Mouse (Mus musculus) telencephalon, adult 2 months (tissue): Measurements from ENCODE around the gene Cfap100.

Experiments
- DNase-seq: peaks from one replicate; pipeline ENCODE4 v3.0.0-alpha.2; 2011; ENCODE audit warnings: low read depth, low spot score

The Cfap100 gene

GRCm38 (mm10) chr6:90381465-90381864 lies 47.1 kb downstream of the Cfap100 start:
- DNase-seq: no peak

- DNase-seq: no peak
Measured at GRCm38 (mm10) chr6:90377708-90378107, 50.9 kb downstream of the Cfap100 start.

- DNase-seq: no peak
Measured at GRCm38 (mm10) chr6:90374647-90375046, 54.0 kb downstream of the Cfap100 start.

GRCm38 (mm10) chr6:90369725-90370553 lies 58.7 kb downstream of the Cfap100 start:
- DNase-seq: no peak

GRCm38 (mm10) chr6:90368976-90369724 lies 59.4 kb downstream of the Cfap100 start, which contains the start of gene Zxdc:
Gene Zxdc, plus strand, starts transcription at chr6:90369492.
- peak; percentile 95 for DNase-seq

GRCm38 (mm10) chr6:90363301-90363700 lies 65.3 kb downstream of the Cfap100 start:
- no peak for DNase-seq

GRCm38 (mm10) chr6:90360922-90361614 lies 67.5 kb downstream of the Cfap100 start:
- DNase-seq: no peak

- DNase-seq: no peak
Measured at GRCm38 (mm10) chr6:90360024-90360781, 68.4 kb downstream of the Cfap100 start.

- no peak for DNase-seq
Measured at GRCm38 (mm10) chr6:90359445-90359844, 69.2 kb downstream of the Cfap100 start.

GRCm38 (mm10) chr6:90358142-90358541 lies 70.5 kb downstream of the Cfap100 start:
- no peak for DNase-seq
